Mouse (Mus musculus): ENCODE data around the gene Kif23. TPM values are rescaled to one million over a fixed set of nuclear protein-coding genes. Genes with fewer than 3 reads are reported as not detected.

Kif23 gene
- polyA plus RNA-seq, 1 experiment from 2014 or later: 110 TPM

- WGBS: 60% methylated on average over 13 of the region's 13 CpGs
- no peaks in the 10 kb centered on the region for H3K9me3 ChIP-seq (ENCODE audit: control insufficient read depth, low read length)
- no peak overlapping the region for H3K9ac ChIP-seq (ENCODE audit: low read length)
- no peak for ATAC-seq (ENCODE audit: low FRiP score)
- DNase-seq (ENCODE audit: low spot score, missing footprints): no peak
- no peak overlapping the region for H3K4me3 ChIP-seq (ENCODE audit: low read depth, low read length)
- H3K4me2 ChIP-seq: no peak overlapping the region
- H3K27me3 ChIP-seq (ENCODE audit: control insufficient read depth, insufficient read depth, low read length): no peaks in the 10 kb centered on the region
- peaks cover 5% of the 10 kb centered on the region for H3K4me1 ChIP-seq (ENCODE audit: control insufficient read depth, insufficient read depth, low read length)
- no peak overlapping the region for H3K27ac ChIP-seq (ENCODE audit: low read depth, low read length)
- H3K36me3 ChIP-seq (ENCODE audit: control insufficient read depth, insufficient read depth, low read length): no peaks in the 10 kb centered on the region
Measured at GRCm38 (mm10) chr9:61884936-61885335, 61.6 kb downstream of the Kif23 start.

DNA sequence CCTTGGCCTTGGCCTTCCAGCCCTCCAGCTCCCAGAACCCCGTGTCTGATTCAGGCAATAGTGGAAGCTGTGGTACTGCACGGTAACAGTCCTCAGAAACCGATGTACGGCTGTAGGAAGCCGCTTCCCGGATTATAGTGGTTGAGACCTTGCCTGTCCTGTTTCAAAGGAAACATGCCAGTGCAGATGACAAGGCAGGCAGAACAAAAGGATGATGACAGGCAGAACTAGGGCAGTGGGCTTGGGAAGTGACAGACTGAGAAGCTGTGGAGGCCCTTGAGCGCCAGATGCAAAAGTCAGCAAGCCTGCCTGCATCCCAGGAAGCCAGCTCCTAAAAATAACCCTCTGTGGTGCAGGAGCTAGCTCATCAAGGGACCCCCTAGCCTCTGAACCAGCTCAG lies 62.2 kb downstream of the Kif23 start:
- Histone ChIP-seq H3K36me3 (ENCODE audit: control insufficient read depth, insufficient read depth, low read length) (no peaks in the 10 kb centered on the region), H3K4me3 (ENCODE audit: low read depth, low read length) (no peak overlapping the region), H3K27me3 (ENCODE audit: control insufficient read depth, insufficient read depth, low read length) (no peaks in the 10 kb centered on the region), H3K4me1 (ENCODE audit: control insufficient read depth, insufficient read depth, low read length) (peaks cover 5% of the 10 kb centered on the region), H3K9me3 (ENCODE audit: control insufficient read depth, low read length) (no peaks in the 10 kb centered on the region), H3K4me2 (no peak overlapping the region), H3K9ac (ENCODE audit: low read length) (no peak overlapping the region), H3K27ac (ENCODE audit: low read depth, low read length) (no peak overlapping the region)
- WGBS: 68% methylated on average over 7 of the region's 7 CpGs
- DNase-seq (ENCODE audit: low spot score, missing footprints) (no peak), ATAC-seq (ENCODE audit: low FRiP score) (no peak)

DNA sequence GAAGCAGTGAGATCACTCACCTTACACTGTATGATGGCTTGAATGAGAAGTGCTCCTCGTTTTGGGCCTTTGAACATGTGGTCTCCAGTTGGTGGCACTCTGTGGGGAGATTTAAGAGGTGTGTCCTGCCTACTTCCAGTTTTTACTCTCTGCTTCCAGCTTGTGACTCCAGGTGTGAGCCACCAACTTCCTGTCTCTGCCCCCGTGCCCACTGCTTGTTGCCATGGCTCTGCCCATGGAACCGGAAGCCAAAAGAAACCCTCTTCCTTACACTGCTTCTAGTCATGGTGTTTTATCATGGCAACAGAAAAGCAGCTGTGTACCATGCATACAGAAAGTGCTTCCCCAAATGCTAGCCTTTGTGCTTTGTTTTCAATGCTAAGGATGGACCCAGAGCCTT lies 64.4 kb downstream of the Kif23 start:
- Histone ChIP-seq H3K27me3 (ENCODE audit: control insufficient read depth, insufficient read depth, low read length) (no peaks in the 10 kb centered on the region), H3K4me3 (ENCODE audit: low read depth, low read length) (no peak overlapping the region), H3K4me1 (ENCODE audit: control insufficient read depth, insufficient read depth, low read length) (peaks cover 15% of the 10 kb centered on the region), H3K27ac (ENCODE audit: low read depth, low read length) (no peak overlapping the region), H3K9ac (ENCODE audit: low read length) (no peak overlapping the region), H3K9me3 (ENCODE audit: control insufficient read depth, low read length) (no peaks in the 10 kb centered on the region), H3K36me3 (ENCODE audit: control insufficient read depth, insufficient read depth, low read length) (no peaks in the 10 kb centered on the region), H3K4me2 (no peak overlapping the region)
- no peak for ATAC-seq (ENCODE audit: low FRiP score)
- DNase-seq (ENCODE audit: low spot score, missing footprints): no peak
- 82% methylated on average over 3 of the region's 3 CpGs for WGBS

DNA sequence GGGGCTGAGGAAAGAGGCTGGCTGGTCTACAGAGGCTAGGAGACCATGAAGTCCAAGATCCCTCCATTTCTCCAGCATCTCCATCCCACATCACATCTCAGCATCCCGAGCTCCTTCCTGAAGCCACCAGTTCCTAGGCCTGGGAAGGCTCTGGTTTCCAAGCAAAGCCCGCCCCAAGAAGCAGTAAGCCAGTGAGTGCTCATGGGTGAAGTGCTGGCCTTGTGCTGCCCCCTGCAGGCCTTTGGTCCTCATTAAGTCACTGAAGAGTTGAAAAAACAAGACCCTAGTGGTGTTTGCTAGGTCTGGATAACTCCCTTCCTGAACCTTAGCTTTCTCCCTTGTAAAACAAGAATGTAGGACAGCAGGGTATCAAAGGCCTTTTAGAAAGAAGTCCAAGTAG lies 67.7 kb downstream of the Kif23 start:
- no peaks in the 10 kb centered on the region for H3K36me3 ChIP-seq (ENCODE audit: control insufficient read depth, insufficient read depth, low read length)
- no peak overlapping the region for H3K4me2 ChIP-seq
- H3K4me1 ChIP-seq (ENCODE audit: control insufficient read depth, insufficient read depth, low read length): peaks cover 14% of the 10 kb centered on the region
- H3K4me3 ChIP-seq (ENCODE audit: low read depth, low read length): no peak overlapping the region
- no peak for ATAC-seq (ENCODE audit: low FRiP score)
- H3K9me3 ChIP-seq (ENCODE audit: control insufficient read depth, low read length): no peaks in the 10 kb centered on the region
- 21% methylated on average over 2 of the region's 2 CpGs for WGBS
- H3K9ac ChIP-seq (ENCODE audit: low read length): no peak overlapping the region
- peak; percentile 96 for DNase-seq (ENCODE audit: low spot score, missing footprints)
- no peaks in the 10 kb centered on the region for H3K27me3 ChIP-seq (ENCODE audit: control insufficient read depth, insufficient read depth, low read length)
- H3K27ac ChIP-seq (ENCODE audit: low read depth, low read length): no peak overlapping the region; the same call in 1 of the 2 replicates

GRCm38 (mm10) chr9:61877373-61878112 lies 69.0 kb downstream of the Kif23 start:
- DNase-seq (ENCODE audit: low spot score, missing footprints): peak; percentile 92
- no peaks in the 10 kb centered on the region for H3K27me3 ChIP-seq (ENCODE audit: control insufficient read depth, insufficient read depth, low read length)
- 24% methylated on average over 22 of the region's 22 CpGs for WGBS
- H3K4me3 ChIP-seq (ENCODE audit: low read depth, low read length): no peak overlapping the region
- H3K4me2 ChIP-seq: 0 out of 2 replicates have a peak overlapping the region, but pooled peaks have one; percentile 14
- no peak overlapping the region for H3K27ac ChIP-seq (ENCODE audit: low read depth, low read length)
- no peak overlapping the region for H3K9ac ChIP-seq (ENCODE audit: low read length)
- H3K36me3 ChIP-seq (ENCODE audit: control insufficient read depth, insufficient read depth, low read length): no peaks in the 10 kb centered on the region
- H3K9me3 ChIP-seq (ENCODE audit: control insufficient read depth, low read length): no peaks in the 10 kb centered on the region
- peaks cover 25% of the 10 kb centered on the region for H3K4me1 ChIP-seq (ENCODE audit: control insufficient read depth, insufficient read depth, low read length)
- peak; percentile 35; the same call in 1 of the 2 replicates for ATAC-seq (ENCODE audit: low FRiP score)

DNA sequence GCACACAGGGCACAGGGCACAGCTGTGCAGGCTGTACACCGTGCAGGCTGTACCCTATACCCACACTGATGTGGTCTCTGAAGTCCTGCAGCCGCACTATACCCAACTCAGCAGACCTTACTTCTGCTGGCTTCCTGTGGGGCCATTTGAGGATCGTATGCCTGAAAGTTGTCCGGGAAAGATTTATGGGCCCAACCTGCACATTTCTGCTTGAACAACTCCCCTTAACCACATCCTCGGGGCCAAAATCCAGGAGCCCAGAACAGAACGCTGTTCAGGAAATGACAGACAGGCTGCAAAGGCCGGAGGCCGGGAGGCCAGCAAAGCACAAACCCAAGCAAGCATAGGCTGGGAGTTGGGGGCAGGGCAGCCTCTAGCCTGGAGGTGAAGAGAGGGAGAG lies 73.2 kb downstream of the Kif23 start:
- no peak for ATAC-seq (ENCODE audit: low FRiP score)

DNA sequence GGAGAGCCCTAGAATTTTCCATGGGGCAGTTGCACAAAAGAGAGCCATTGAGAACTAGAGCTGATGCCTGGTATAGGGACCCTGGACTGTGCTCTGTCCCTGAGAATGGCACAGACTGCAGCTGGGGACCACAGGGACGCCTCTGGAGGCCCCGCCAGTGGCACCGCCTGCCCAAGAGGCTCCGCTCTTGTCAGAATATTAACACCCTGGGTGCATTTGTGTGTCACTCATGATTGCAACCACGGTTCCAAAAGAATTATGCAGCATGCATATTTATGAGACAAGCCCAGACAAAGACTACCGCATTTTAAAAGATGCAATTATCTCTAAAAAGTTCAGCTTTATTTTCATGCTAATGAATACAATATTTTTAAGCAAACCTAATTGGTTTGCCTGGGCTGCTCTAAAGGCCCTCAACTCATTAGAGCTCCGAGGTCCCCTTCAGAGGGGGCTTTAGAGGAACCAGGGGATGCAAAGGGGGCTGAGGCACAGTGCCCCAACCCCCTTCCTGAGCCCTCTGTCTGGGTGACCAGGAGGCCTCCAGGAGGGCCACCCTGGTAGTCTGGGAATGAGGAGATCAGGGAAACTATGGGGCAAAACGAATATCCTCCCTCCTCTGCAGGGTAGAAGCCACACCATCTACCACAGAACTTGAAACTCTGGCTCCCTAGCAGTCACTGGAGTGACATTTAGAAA lies 74.2 kb downstream of the Kif23 start:
- 9% methylated on average over 8 of the region's 8 CpGs for WGBS
- peak; percentile 93 for DNase-seq (ENCODE audit: low spot score, missing footprints)
- ATAC-seq (ENCODE audit: low FRiP score): peak; percentile 91
- Histone ChIP-seq H3K9me3 (ENCODE audit: control insufficient read depth, low read length) (no peaks in the 10 kb centered on the region), H3K4me2 (no peak overlapping the region), H3K4me3 (ENCODE audit: low read depth, low read length) (no peak overlapping the region), H3K27ac (ENCODE audit: low read depth, low read length) (peak overlapping the region; percentile 83), H3K27me3 (ENCODE audit: control insufficient read depth, insufficient read depth, low read length) (no peaks in the 10 kb centered on the region), H3K4me1 (ENCODE audit: control insufficient read depth, insufficient read depth, low read length) (peaks cover 31% of the 10 kb centered on the region), H3K9ac (ENCODE audit: low read length) (0 out of 2 replicates have a peak overlapping the region, but pooled peaks have one; percentile 7), H3K36me3 (ENCODE audit: control insufficient read depth, insufficient read depth, low read length) (no peaks in the 10 kb centered on the region)

More for the DNA sequence above, 73.2 kb downstream of the Kif23 start:
- Histone ChIP-seq H3K4me3 (ENCODE audit: low read depth, low read length) (no peak overlapping the region), H3K27ac (ENCODE audit: low read depth, low read length) (peak overlapping the region; percentile 83), H3K9ac (ENCODE audit: low read length) (no peak overlapping the region), H3K4me1 (ENCODE audit: control insufficient read depth, insufficient read depth, low read length) (peaks cover 39% of the 10 kb centered on the region), H3K4me2 (no peak overlapping the region), H3K27me3 (ENCODE audit: control insufficient read depth, insufficient read depth, low read length) (no peaks in the 10 kb centered on the region), H3K36me3 (ENCODE audit: control insufficient read depth, insufficient read depth, low read length) (no peaks in the 10 kb centered on the region), H3K9me3 (ENCODE audit: control insufficient read depth, low read length) (no peaks in the 10 kb centered on the region)
- peak; percentile 87 for DNase-seq (ENCODE audit: low spot score, missing footprints)
- WGBS: 60% methylated on average over 8 of the region's 8 CpGs

- Histone ChIP-seq H3K36me3 (ENCODE audit: control insufficient read depth, insufficient read depth, low read length) (no peaks in the 10 kb centered on the region), H3K27me3 (ENCODE audit: control insufficient read depth, insufficient read depth, low read length) (no peaks in the 10 kb centered on the region), H3K27ac (ENCODE audit: low read depth, low read length) (peak overlapping the region; percentile 83), H3K4me2 (no peak overlapping the region), H3K9ac (ENCODE audit: low read length) (no peak overlapping the region), H3K4me3 (ENCODE audit: low read depth, low read length) (no peak overlapping the region), H3K4me1 (ENCODE audit: control insufficient read depth, insufficient read depth, low read length) (peaks cover 29% of the 10 kb centered on the region), H3K9me3 (ENCODE audit: control insufficient read depth, low read length) (no peaks in the 10 kb centered on the region; the same call in 1 of the 2 replicates)
- WGBS: 48% methylated on average over 6 of the region's 6 CpGs
- peak; percentile 87 for DNase-seq (ENCODE audit: low spot score, missing footprints)
- peak; percentile 65 for ATAC-seq (ENCODE audit: low FRiP score)
Measured at GRCm38 (mm10) chr9:61871839-61872238, 74.7 kb downstream of the Kif23 start.

DNA sequence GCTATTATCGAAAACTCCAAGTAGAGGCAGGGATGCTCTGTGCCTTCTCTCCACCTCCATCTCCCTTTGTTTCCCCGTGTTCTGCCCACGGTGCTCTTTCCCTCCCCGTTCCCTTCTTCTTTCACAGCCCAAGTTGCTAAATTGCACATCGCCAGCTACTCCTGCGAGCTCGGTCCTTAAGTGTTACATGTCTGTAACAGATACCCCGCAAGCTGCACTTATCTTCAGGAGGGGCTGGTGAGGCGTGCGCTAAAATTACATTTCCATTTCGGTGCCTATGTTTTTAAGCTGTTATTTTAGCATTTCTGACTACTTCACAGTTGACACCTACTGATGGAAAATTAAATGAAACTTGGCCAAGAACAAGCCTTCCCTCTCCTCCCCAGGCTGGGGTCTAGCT lies 78.9 kb downstream of the Kif23 start:
- ATAC-seq (ENCODE audit: low FRiP score): no peak
- H3K4me1 ChIP-seq (ENCODE audit: control insufficient read depth, insufficient read depth, low read length): peaks cover 14% of the 10 kb centered on the region
- no peaks in the 10 kb centered on the region for H3K36me3 ChIP-seq (ENCODE audit: control insufficient read depth, insufficient read depth, low read length)
- H3K4me2 ChIP-seq: no peak overlapping the region
- no peak overlapping the region for H3K4me3 ChIP-seq (ENCODE audit: low read depth, low read length)
- H3K9ac ChIP-seq (ENCODE audit: low read length): no peak overlapping the region
- WGBS: 86% methylated on average over 11 of the region's 11 CpGs
- no peak for DNase-seq (ENCODE audit: low spot score, missing footprints)
- H3K27me3 ChIP-seq (ENCODE audit: control insufficient read depth, insufficient read depth, low read length): no peaks in the 10 kb centered on the region
- no peaks in the 10 kb centered on the region; the same call in 1 of the 2 replicates for H3K9me3 ChIP-seq (ENCODE audit: control insufficient read depth, low read length)
- no peak overlapping the region for H3K27ac ChIP-seq (ENCODE audit: low read depth, low read length)

All from midbrain, embryonic 11.5 days (tissue).